In genomic region chr4:27734143-27734542, GRCm38 (mm10) we compare ENCODE assay signal across 19 mouse cellular contexts.
DNase-seq lines count a peak whose midpoint lies in the region; ATAC-seq lines count a peak whose summit lies in the region.
"Had no signal": no experiment of that assay in that cellular context is flagged by ENCODE, and none has a peak within 500 bp of the region (broad histone marks: within the 10 kb centered on the region; RNA-seq: fewer than 3 reads in every experiment).

No protein-coding gene starts in this region.

- 0 out of 2 replicates have a peak, but pooled peaks have one; percentile 57 for ATAC-seq in midbrain, embryonic 11.5 days (ENCODE audit: low FRiP score)
- ATAC-seq in midbrain, embryonic 15.5 days (replicated peaks) = no peak
- ATAC-seq in midbrain, embryonic 12.5 days (ENCODE audit: low FRiP score, low read depth) = peak; percentile 52; the same call in 1 of the 2 replicates
- no peak for ATAC-seq in midbrain, embryonic 16.5 days
- ATAC-seq: activated CD4-positive, CD25-positive, alpha-beta regulatory T cell, adult 4 months; CD4-positive, CD25-positive, alpha-beta regulatory T cell, adult 4 months; Patski had no signal

- H3K36me3 ChIP-seq in midbrain, embryonic 11.5 days (ENCODE audit: control insufficient read depth, insufficient read depth, low read length) = no peaks in the 10 kb centered on the region
- H3K36me3 ChIP-seq in midbrain, embryonic 15.5 days (replicated peaks) = no peaks in the 10 kb centered on the region
- H3K36me3 ChIP-seq in midbrain, embryonic 12.5 days = no peaks in the 10 kb centered on the region
- no peaks in the 10 kb centered on the region for H3K36me3 ChIP-seq in midbrain, embryonic 16.5 days (ENCODE audit: control insufficient read depth, insufficient read depth, low read length)
- H3K36me3 ChIP-seq: G1E had no signal

- H3K27ac ChIP-seq in midbrain, embryonic 11.5 days (ENCODE audit: low read depth, low read length) = no peak overlapping the region
- no peak overlapping the region for H3K27ac ChIP-seq in midbrain, embryonic 15.5 days
- no peak overlapping the region for H3K27ac ChIP-seq in midbrain, embryonic 12.5 days (replicated peaks)
- no peak overlapping the region for H3K27ac ChIP-seq in midbrain, embryonic 16.5 days (ENCODE audit: low read length)

- no peak overlapping the region for H3K4me2 ChIP-seq in midbrain, embryonic 11.5 days
- H3K4me2 ChIP-seq in midbrain, embryonic 15.5 days = no peak overlapping the region
- H3K4me2 ChIP-seq in midbrain, embryonic 12.5 days (replicated peaks) = no peak overlapping the region
- no peak overlapping the region for H3K4me2 ChIP-seq in midbrain, embryonic 16.5 days (ENCODE audit: low read length)

- no peaks in the 10 kb centered on the region for H3K9me3 ChIP-seq in midbrain, embryonic 11.5 days (ENCODE audit: control insufficient read depth, low read length)
- no peaks in the 10 kb centered on the region for H3K9me3 ChIP-seq in midbrain, embryonic 15.5 days
- no peaks in the 10 kb centered on the region for H3K9me3 ChIP-seq in midbrain, embryonic 12.5 days
- H3K9me3 ChIP-seq in midbrain, embryonic 16.5 days (replicated peaks; ENCODE audit: control insufficient read depth, low read length, poor library complexity, severe bottlenecking) = no peaks in the 10 kb centered on the region
- H3K9me3 ChIP-seq: G1E had no signal

- DNase-seq in midbrain, embryonic 11.5 days (ENCODE audit: low spot score, missing footprints) = no peak
- DNase-seq: adrenal gland, adult 2 months; adrenal gland, adult 8-10 months; adrenal gland, postnatal 10 days; adrenal gland, postnatal 14 days; adrenal gland, postnatal 25 days; adrenal gland, postnatal 36 days; B cell, adult 2 months; cerebellum, adult 11 months; cerebellum, adult 11-12 months; cerebellum, adult 18-20 months had no signal

- no peaks in the 10 kb centered on the region for H3K27me3 ChIP-seq in midbrain, embryonic 11.5 days (ENCODE audit: control insufficient read depth, insufficient read depth, low read length)
- H3K27me3 ChIP-seq in midbrain, embryonic 15.5 days (replicated peaks) = no peaks in the 10 kb centered on the region
- no peaks in the 10 kb centered on the region for H3K27me3 ChIP-seq in midbrain, embryonic 12.5 days
- no peaks in the 10 kb centered on the region for H3K27me3 ChIP-seq in midbrain, embryonic 16.5 days (ENCODE audit: control insufficient read depth, insufficient read depth, low read depth, low read length)
- H3K27me3 ChIP-seq: CH12.LX, Patski had no signal

- H3K4me1 ChIP-seq in midbrain, embryonic 11.5 days (ENCODE audit: control insufficient read depth, insufficient read depth, low read length) = no peaks in the 10 kb centered on the region
- H3K4me1 ChIP-seq in midbrain, embryonic 15.5 days = no peaks in the 10 kb centered on the region
- H3K4me1 ChIP-seq in midbrain, embryonic 12.5 days = no peaks in the 10 kb centered on the region; the same call in 1 of the 2 replicates
- no peaks in the 10 kb centered on the region for H3K4me1 ChIP-seq in midbrain, embryonic 16.5 days (ENCODE audit: control insufficient read depth, insufficient read depth, low read length)

- H3K9ac ChIP-seq in midbrain, embryonic 11.5 days (ENCODE audit: low read length) = no peak overlapping the region
- no peak overlapping the region for H3K9ac ChIP-seq in midbrain, embryonic 15.5 days
- no peak overlapping the region for H3K9ac ChIP-seq in midbrain, embryonic 12.5 days (replicated peaks)
- H3K9ac ChIP-seq in midbrain, embryonic 16.5 days (ENCODE audit: low read depth, low read length) = no peak overlapping the region

- no peak overlapping the region for H3K4me3 ChIP-seq in midbrain, embryonic 11.5 days (ENCODE audit: low read depth, low read length)
- no peak overlapping the region for H3K4me3 ChIP-seq in midbrain, embryonic 15.5 days
- H3K4me3 ChIP-seq in midbrain, embryonic 12.5 days = no peak overlapping the region
- H3K4me3 ChIP-seq in midbrain, embryonic 16.5 days (ENCODE audit: low read depth, low read length) = no peak overlapping the region

Comparison
In these comparisons a context has a peak if more than half of its experiments do, and no peak if none do; other contexts are left out.
1. ATAC-seq: peak in midbrain, embryonic 11.5 days (single experiment) and midbrain, embryonic 12.5 days (single experiment); none in midbrain, embryonic 15.5 days (single experiment) and midbrain, embryonic 16.5 days (single experiment).